Mouse (Mus musculus): ENCODE data around the gene Odf3b. TPM values are rescaled to one million over a fixed set of nuclear protein-coding genes. Genes with fewer than 3 reads are reported as not detected.

Odf3b gene
- 48.4 and 50.3 TPM in 2 replicates for polyA plus RNA-seq (2012; rRNA removed)

DNA sequence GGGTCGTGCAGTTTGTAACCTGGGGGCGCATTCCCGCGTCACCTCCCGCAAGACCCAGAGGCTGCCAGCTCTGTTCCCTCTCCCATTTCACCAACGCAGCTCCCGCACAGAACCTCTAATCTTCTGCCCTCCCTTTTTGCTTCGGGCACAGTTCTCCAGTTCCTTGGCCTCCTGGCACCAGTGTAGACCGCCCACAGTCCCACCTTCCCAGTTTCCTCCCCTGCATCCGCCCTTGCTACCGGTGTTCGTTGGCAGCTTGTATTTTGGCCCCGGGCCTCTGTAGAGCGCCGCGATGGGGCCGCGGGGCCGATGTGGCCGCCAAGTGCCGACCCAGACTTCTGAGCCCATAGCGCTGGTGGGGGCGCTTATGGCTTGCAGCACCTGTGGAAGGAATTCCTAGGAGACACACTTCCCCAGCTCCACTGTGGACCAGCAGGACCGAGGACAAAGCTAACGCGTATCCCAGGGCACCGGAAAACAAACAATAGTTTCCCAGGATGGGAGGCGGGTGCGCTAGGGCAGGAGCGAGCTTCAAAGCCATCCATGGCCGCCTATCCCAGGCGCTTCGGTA is at the start of gene Odf3b:
Odf3b (minus strand) TSS at position 452 of the 571 bp plus-strand sequence.

DNA sequence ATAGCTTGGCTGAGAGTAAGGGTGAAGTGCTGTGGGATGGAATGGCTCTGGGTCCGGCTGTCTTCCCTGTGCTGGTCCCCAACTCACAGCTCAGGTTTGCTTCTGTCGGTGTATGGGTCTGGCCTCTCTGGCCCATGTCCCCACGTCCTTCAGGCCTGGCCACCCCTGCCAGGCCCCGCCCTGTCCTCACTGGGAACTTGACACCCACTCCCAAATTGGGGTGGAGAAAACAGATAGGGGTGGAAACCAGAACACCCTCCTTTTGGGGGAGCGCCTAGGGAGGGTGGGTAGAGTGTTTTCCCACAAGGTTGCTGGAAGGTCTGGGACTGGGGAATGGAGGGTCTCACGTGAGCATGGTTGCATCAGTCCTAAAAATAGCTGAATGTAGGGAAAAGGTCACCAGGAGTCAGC is 46.6 kb upstream of the Odf3b start, which contains the start of gene Cpt1b:
Cpt1b (minus strand) TSS at position 153 of the 411 bp plus-strand sequence.

DNA sequence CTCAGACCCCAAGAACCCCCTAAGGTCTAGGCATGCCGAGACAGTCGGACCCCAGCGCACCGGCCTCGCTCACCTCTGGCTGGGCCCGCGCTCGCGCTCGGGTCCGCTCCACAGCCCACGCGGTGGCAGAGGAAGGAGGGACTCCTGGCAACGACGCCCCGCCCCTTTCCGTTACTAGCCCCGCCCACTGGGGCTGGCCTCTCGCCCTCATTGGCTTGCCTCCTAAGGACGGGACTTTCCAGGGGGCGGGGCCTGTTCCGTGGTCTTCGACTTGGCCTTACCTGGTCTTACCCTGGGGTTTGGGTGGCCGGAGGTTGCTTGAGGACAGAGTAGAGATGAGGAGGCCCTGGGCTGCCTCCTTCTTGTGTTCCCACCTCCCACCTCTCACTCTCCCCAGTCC is 31.0 kb upstream of the Odf3b start, which contains the start of gene Syce3:
Syce3 (minus strand) TSS at position 386 of the 400 bp plus-strand sequence.

DNA sequence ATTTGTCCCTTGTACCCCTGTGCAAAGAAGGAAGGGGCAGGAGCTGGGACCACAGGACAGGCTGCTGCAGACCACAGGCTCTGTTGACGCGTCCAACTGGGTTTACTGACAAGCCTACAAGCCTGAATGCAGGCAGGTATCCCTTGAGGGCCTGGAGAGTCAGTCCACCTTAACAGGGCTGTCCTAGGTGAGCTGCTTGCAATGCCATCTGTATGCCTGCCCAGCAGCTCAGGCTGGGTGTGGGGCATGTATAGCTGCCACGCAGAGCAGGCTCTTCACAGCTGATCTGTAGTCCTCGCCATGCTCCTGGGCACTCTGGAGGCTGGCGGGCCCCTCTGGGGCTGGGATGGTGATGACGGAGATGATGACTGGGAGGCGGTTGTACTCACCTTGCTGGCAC is 5.5 kb upstream of the Odf3b start, which contains the start of gene Klhdc7b:
Klhdc7b (plus strand) TSS at position 301 of the 400 bp plus-strand sequence.

DNA sequence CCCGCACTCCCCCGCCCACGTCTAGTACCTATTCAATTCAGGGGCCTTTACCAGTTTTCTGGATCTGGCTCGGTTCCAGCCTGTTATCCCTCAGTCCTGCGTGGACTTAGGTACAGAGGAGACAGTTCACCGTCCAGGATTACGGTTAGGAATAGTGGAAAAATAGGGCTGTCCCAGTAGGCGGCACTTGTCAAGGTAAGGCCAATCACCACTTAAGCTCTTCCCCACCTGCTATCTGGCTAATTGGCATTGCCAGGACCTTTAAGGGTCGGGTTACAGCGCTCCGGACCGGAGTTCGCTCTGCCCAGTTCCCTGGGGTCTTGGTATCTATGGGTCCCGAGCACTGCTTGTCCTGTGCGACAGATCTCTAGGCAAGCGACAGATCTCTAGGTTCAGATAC is 2.1 kb downstream of the Odf3b start, which contains the start of gene Tymp:
Tymp (minus strand) TSS at position 83 of the 400 bp plus-strand sequence.

DNA sequence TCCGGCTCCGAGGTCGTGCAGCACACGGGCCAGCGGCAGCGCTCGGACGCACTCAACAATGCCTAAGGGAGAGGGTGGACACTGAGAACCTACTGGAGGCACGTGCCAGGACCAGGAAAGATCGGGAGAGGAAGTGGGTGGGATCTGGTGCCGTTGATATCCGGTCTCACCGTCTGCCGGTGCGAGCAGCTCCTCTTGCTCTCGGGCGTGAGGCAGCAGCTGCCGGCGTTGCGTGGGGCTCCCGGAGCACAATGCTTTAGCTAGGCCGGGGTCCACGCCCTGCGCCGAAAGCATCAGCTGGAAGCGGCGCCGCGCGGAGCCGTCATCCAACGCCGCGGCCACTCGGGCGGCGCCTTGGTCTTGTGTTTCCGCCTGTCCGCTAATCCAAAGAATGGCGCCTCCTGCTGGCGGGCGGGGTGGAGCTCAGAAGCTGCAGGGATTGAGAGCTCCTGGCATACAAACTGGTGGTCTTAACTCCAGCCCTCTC is 5.3 kb downstream of the Odf3b start, which contains the start of gene Sco2:
Sco2 (minus strand) TSS at position 85 of the 487 bp plus-strand sequence.

DNA sequence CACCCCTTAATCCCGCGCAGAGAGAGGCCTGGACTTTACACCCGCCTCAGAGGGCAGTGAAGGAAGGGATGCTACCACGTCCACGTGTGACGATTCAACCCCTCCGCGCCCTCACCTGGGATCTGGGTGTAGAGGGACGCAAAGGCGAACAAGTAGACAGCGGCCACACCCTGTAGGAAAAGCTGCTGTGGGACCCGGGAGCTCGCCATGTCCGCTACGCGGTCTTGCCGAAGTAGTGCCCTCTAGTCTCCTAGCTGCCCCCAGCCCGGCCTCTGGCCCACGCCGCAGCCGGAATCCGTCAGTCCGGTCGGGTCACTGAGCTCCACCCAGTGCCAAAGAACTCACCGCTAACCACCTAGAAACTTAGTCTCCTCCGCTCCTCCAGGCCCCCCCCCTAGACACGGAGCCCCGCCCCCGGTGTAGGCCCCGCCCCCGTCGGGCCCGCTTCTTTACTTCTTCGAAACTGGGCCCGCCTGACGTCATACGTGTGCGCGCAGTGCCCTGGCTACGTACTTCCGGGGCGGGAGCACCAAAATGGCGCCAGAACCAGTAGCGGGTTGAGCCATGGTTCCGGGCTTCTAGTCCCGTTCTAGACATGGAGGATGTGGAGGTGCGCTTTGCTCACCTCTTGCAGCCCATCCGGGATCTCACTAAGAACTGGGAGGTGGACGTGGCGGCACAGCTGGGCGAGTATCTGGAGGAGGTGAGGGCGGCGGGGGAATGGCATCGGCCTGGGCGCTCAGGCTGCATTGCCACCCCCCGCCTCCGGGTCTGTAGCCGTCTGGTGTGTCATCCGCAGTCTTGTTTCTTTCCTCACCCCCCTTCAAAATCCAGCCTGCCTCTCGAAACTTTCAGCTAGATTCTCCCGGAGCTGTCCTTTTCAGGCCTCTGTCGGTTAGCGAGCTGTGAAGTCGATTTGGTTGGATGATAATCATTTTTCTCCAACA is 23.6 kb downstream of the Odf3b start, which contains the start of the genes Lmf2 and Ncaph2:
Lmf2 (minus strand) TSS at position 419 of the 947 bp plus-strand sequence.
Ncaph2 (plus strand) TSS at position 479 of the 947 bp plus-strand sequence.

DNA sequence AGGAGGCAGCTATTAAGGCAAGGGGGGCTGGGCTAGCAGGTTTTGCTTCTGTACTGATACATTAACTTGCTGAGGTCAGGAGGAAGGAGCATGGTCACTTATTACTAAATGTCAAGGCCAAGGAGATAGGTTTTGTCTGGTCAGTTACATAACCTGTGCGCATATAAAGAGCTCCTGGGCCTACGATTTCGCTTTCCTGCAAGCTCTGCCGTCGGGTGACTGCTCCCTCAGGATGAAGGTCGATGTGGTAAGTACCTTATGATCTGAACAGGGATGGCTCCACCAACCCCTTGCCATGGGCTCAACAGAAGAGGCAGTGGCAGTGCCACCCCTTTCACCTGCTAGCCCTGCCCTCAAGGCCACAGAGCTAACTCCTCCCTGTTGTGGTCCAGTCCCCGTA is 44.8 kb downstream of the Odf3b start, which contains the start of gene Miox:
Miox (plus strand) TSS at position 128 of the 400 bp plus-strand sequence.

Other genes starting within 250 kb of the Odf3b start
- gene Mapk12, start 238.6 kb downstream of the Odf3b start, polyA plus RNA-seq (2012; rRNA removed): 4.7 and 4.8 TPM in 2 replicates
- 3.1 and 3.6 TPM in 2 replicates for gene Mapk11, start 229.7 kb downstream of the Odf3b start, polyA plus RNA-seq (2012; rRNA removed)
- gene Plxnb2, start 198.5 kb downstream of the Odf3b start, polyA plus RNA-seq (2012; rRNA removed): 407 and 411 TPM in 2 replicates
- gene Dennd6b, start 182.8 kb downstream of the Odf3b start, polyA plus RNA-seq (2012; rRNA removed): 13.8 and 18.4 TPM in 2 replicates
- gene Ppp6r2, start 167.7 kb downstream of the Odf3b start, polyA plus RNA-seq (2012; rRNA removed): 241 and 282 TPM in 2 replicates
- 227 and 272 TPM in 2 replicates for gene Sbf1, start 64.0 kb downstream of the Odf3b start, polyA plus RNA-seq (2012; rRNA removed)
- gene Adm2, start 56.6 kb downstream of the Odf3b start, polyA plus RNA-seq (2012; rRNA removed): 0.30 and 1.4 TPM in 2 replicates
- gene Miox, start 44.9 kb downstream of the Odf3b start, polyA plus RNA-seq (2012; rRNA removed): 0.20 TPM in 1 of 2 replicates, not detected in the other
- gene Lmf2, start 23.6 kb downstream of the Odf3b start, polyA plus RNA-seq (2012; rRNA removed): 43.5 and 43.9 TPM in 2 replicates
- 122 and 131 TPM in 2 replicates for gene Ncaph2, start 23.6 kb downstream of the Odf3b start, polyA plus RNA-seq (2012; rRNA removed)
- gene Sco2, start 5.4 kb downstream of the Odf3b start, polyA plus RNA-seq (2012; rRNA removed): 52.1 and 55.9 TPM in 2 replicates
- 8.3 and 8.6 TPM in 2 replicates for gene Tymp, start 2.2 kb downstream of the Odf3b start, polyA plus RNA-seq (2012; rRNA removed)
- 0.27 and 0.44 TPM in 2 replicates for gene Klhdc7b, start 5.6 kb upstream of the Odf3b start, polyA plus RNA-seq (2012; rRNA removed)
- gene Syce3, start 31.2 kb upstream of the Odf3b start, polyA plus RNA-seq (2012; rRNA removed): 0.37 TPM in 1 of 2 replicates, not detected in the other
- gene Cpt1b, start 46.6 kb upstream of the Odf3b start, polyA plus RNA-seq (2012; rRNA removed): 2.4 and 3.1 TPM in 2 replicates
- 0.54 and 0.65 TPM in 2 replicates for gene C730034F03Rik, start 50.3 kb upstream of the Odf3b start, polyA plus RNA-seq (2012; rRNA removed)
- 2.7 and 4.2 TPM in 2 replicates for gene Gm44502, start 50.4 kb upstream of the Odf3b start, polyA plus RNA-seq (2012; rRNA removed)
- 84.7 and 107 TPM in 2 replicates for gene Chkb, start 50.6 kb upstream of the Odf3b start, polyA plus RNA-seq (2012; rRNA removed)
- 2.3 and 2.4 TPM in 2 replicates for gene Mapk8ip2, start 74.6 kb upstream of the Odf3b start, polyA plus RNA-seq (2012; rRNA removed)
- gene Arsa, start 98.1 kb upstream of the Odf3b start, polyA plus RNA-seq (2012; rRNA removed): 45.2 and 46.6 TPM in 2 replicates
- 11.4 and 11.7 TPM in 2 replicates for gene Shank3, start 120.3 kb upstream of the Odf3b start, polyA plus RNA-seq (2012; rRNA removed)
- 0.21 and 0.28 TPM in 2 replicates for gene Acr, start 189.0 kb upstream of the Odf3b start, polyA plus RNA-seq (2012; rRNA removed)
- 5.5 and 7.3 TPM in 2 replicates for gene Rabl2, start 212.6 kb upstream of the Odf3b start, polyA plus RNA-seq (2012; rRNA removed)